Mouse (Mus musculus) thymus, postnatal 25 days (tissue): ENCODE measurements around the gene Fcor.

Source experiments
- DNase-seq: peaks from one replicate; pipeline ENCODE4 v3.0.0; 2022

Fcor gene

DNA sequence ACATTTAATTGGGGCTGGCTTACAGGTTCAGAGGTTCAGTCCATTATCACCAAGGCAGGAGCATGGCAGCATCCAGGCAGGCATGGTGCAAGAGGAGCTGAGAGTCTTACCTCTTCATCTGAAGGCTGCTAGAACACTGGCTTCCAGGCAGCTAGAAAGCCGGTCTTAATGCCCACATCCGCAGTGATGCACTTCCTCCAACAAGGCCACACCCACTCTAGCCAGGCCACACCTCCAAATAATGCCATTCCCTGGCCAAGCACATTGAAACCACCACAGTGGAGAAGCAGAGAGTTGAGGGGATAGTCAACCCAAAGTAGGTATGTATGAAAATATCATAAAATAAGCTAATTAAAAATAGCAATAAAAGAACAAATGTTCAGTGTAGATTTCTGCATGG, 1.8 kb downstream of the Fcor start:
- DNase-seq, result no peak

DNA sequence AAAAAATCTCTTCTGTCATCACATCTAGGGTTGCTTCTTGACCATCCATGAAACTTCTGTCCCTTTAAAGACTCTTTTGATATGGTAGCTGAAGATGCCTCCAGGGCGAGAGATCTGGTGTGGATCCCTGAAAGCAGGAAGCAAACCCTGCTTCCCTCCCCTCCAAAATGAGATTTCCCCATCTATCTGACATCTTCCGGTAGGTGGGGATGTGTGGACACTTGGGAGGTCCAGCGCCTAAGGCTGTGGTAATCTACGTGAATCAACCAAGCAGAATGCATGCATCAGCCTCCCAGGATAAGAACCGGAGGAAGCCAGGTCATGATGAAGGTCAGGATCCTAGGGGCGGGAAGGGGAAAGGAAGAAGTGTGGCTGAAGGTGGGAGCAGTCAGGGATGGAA, 6.7 kb downstream of the Fcor start, which contains the start of gene Mcemp1:
Gene Mcemp1, plus strand, starts transcription at position 248 of the 400 bp plus-strand sequence.
- DNase-seq, result no peak

DNA sequence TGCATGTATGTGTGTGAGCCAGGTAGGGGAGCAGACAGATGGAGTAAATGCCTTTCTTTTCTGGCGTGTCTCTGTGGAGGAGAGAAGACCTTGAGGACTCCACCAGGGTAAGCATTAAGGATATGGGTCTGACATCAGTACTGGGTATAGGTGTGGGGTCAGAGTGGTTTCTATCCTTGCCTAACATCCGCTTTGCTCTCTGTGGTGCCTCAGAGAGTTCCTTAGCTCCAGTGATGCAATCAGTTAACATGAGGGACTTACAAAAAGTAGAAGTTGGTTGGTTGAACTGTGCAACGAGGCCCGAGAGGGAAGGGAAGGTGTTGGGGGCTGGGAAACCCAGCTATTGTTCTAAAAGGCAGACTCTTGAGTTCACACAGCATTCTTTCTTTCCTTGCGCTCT, 7.8 kb downstream of the Fcor start:
- no peak for DNase-seq

GRCm38 (mm10) chr8:3660889-3661288, 11.3 kb downstream of the Fcor start:
- no peak for DNase-seq

DNA sequence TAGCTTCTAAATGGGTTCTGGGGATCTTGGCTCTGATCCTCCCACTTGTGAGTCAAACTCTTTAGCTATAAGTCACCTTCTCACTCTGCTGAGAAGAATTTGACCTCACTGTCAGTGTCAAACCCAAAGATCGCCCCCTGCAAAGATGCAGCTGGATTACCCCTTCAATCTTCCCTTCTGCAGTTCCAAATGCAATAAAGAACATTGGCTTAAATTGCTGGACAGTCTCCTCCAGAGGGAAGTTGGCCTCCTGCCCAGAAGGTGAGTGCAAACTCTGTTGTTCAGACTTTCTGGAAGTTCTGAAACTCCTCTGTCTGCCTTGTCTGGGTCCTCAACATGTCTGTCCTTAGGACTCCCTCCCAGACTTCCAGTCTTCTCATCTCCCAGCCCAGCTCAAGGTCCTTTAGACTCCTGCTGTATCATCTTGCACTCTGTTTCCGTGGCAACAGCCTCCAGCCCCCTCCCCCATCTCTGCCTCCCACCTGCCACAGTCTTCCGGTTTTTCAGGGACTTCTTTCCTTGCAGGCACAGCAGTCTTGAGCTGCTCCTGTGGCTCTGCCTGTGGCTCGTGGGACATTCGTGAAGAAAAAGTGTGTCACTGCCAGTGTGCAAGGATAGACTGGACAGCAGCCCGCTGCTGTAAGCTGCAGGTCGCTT, 15.3 kb downstream of the Fcor start:
- DNase-seq, result no peak

DNA sequence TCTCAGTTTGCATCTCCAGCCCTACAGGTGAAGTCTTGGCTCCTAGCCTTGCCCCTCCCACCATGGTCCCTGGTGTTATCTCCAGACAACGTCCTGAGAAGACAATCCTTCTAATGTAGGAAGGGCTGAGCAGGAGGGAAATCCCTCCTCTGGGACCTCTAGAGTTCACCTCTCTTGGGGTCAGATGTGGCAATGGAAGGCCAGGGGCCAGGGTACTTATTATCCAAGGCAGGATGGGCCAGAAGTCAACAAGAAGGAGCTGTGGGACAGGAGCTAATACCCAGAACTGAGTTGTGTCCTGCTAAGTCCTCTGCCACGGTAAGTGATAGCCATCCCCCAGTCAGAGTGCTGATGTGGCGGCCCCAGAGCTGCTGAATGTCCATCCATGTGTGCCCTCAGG, 16.6 kb downstream of the Fcor start, which contains the start of gene Retn:
Gene Retn, plus strand, starts transcription at position 245 of the 400 bp plus-strand sequence.
- no peak for DNase-seq

DNA sequence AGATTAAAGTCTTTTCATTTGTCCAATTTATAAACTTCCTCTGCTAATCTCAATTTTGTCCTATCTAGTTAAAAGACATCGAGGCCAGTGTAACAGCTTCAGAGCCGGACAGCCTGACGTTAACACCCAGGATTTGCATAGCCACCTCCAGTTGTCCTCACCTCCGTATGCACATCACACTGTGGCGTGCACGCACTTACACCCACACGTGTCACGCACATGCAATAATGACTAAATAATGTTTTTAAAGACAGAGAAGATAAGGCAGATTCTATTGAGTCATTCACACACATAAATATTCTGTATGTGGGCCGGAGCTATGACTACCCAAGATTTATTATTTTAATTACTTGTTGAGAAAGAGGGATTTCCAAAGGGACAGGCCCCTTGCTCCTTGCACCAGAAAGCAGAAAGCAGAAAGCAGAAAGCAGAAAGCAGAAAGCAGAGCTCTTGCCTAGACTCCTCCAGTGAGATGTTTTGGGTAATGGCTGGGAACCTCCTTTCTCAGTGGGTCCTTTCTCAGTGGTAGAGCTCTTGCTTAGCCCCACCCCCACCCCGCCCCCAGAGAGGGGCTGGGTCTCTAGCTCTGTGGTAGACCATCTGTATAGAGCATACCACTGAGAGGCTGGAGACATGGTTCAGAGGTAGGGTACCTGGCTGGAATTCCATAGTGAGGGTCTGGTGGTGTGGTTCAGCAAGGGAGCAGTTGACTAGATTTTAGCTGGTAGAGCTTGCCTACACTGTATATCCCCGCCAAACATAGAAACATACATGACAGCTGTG, 17.2 kb downstream of the Fcor start:
- DNase-seq, result no peak

DNA sequence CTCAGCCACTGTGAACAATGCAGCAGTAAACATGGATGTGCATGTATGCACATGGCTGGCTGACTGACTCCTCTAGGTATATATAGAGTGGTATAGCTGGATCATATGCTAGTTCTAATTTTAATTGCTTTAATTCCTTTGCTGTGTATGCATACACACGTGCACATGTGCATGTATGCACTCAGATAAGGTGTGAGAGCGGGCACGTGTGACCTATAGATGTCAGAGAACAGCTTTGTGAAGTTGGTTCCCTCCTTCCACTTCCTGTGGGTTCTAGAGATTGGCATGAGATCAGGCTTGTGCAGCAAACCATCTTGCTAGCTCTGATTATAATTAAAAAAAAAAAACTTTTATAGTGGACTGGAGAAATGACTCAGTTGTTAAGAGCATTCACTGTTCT, 19.3 kb downstream of the Fcor start:
- DNase-seq, result no peak

- DNase-seq, result no peak
Measured at GRCm38 (mm10) chr8:3648990-3649389, 23.2 kb downstream of the Fcor start.

- no peak for DNase-seq
Measured at GRCm38 (mm10) chr8:3648268-3648667, 23.9 kb downstream of the Fcor start.

DNA sequence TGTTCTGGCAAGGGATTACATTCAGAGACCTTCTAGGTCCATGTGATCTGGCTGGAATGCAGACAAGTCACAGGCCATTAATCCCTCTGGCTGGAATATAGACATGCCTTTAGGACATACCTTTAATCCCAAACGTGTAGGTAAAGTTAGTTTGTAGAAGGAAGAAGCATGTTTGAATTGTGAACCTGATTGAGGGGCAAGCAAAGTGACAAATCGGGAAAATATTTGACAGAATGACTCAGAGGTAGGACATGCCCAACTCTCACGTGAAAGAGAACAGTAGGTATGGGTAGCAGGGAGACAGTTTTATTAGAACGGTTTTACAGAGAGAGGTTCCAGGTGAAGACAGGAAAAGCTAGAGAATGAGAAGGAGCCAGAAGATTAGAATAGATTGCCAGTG, 24.6 kb downstream of the Fcor start:
- no peak for DNase-seq

DNA sequence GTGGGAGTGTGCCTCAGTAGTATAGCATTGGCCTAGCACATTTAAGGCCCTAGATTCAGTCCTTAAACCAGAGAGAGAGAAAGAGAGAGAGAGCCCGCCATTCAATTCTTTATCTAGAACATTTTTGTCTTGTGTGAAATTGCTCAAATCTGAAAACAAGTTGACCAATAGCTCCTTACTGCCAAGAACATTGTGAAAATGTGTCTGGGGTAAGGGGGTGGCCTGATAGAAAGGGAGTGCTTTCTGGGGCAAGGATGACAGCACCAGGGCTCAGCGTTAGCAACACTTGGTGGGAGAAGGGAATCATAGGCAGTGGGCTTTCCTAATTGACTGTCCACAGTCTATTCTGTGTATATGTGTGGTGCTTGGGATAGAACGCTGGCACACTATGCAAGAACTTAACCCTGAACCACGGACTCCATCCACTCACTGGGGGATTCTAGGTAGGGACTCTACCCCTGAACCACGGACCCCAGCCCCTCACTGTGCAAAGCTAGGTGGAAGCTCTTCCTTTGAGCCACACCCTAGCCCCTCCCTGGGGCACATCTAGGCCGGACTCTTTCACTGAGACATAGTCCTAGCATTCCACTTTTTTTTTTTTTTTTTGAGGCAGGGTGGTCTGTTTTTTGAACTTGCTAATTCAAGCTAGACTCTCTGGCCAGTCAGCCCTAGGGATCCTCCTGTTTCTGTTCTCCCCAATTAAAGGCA, 25.2 kb downstream of the Fcor start:
- DNase-seq, result no peak

- peak; percentile 48 for DNase-seq
Measured at GRCm38 (mm10) chr8:3645804-3646203, 26.4 kb downstream of the Fcor start.

DNA sequence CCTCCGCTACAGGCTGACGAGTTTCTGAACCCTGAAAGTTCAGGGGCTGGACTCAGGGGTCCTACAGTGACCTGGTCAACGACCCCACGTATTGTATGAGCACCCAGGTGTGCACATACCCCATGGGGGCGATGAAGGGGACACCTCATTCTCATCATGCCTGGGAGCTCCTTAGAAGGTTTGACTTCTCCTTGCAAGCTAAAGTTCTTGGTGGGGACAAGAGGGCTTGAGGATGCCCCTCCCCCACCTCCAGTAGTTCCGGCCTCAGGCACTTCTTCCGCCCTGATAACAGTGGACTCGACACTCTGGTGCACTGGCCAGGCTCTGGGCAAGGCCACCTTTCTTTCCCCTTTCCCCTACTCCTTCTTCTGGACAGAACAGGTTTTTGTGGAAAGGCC, 40.7 kb downstream of the Fcor start:
- peak; percentile 14 for DNase-seq

- DNase-seq, result peak; percentile 87
Measured at GRCm38 (mm10) chr8:3630647-3631477, 41.3 kb downstream of the Fcor start, which contains the start of gene Stxbp2. Stxbp2 (plus strand) TSS chr8:3630955.

DNA sequence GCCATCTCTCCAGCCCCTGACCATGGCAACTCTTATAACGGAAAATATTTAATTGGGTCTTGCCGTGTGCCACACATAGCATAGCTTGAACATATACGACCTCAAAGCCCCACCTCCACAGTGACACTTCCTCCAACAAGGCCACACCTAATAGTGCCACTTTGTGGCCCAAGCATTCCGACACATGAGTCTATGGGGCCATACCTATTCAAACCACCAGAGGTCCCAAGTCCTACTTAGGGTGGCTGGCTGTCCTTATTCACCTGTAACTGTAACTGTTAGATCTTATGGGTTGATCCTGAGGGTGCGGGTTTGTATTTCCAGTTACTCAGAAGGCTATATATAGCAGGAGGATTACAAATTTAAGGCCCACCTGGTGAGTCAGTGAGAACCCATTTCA, 44.1 kb downstream of the Fcor start:
- DNase-seq, result peak; percentile 28

- DNase-seq, result no peak
Measured at GRCm38 (mm10) chr8:3626971-3627370, 45.2 kb downstream of the Fcor start.

DNA sequence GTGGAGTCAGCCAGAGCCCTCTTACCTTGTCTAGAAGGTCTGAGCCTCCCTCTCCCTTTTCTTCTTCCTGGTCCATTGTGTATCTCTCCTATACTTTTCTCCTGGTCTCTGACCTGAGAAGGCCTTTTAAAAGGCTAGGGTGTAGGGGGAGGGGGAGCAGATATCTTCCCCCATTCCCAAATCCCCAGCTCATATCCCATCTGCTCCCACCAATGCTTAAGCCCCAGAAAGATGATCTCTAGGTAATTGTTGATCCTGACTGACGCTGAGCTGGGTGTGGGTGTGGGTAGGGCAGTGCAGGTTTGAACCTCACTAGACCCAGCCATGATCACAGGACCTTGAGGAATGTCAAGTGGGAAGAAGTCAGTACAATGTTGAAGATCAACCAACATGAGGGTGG, 46.7 kb downstream of the Fcor start, which contains the start of gene Pcp2:
Gene Pcp2, minus strand, starts transcription at position 101 of the 400 bp plus-strand sequence.
- no peak for DNase-seq

DNA sequence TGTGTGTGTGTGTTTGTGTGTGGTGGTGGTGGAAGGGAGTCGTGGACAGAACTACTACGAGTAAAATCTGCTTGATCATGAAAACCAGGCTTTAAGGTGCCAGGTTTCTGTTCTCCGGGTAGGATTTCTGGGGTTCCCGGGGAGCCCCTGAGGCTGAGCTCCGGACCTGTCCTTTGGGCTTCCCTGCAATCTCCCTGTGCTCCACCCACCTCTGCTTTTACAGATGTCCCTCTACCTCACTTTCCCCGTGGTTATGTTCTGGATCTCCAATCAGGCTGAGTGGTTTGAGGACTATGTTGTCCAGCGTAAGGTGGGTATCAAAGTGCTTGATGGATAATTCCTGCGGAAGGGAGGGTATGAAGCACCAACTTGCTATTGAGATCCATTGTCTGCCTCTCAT, 50.0 kb downstream of the Fcor start:
- no peak for DNase-seq

GRCm38 (mm10) chr8:3621199-3621970, 50.8 kb downstream of the Fcor start, which contains the start of the genes Xab2 and Pet100:
Xab2 (minus strand) TSS chr8:3621316.
Pet100 (plus strand) TSS chr8:3621548.
- peak; percentile 97 for DNase-seq
